Mouse (Mus musculus): Measurements from ENCODE around the gene Gm49387.

GRCm38 (mm10) chr14:31594693-31595092 lies 46.0 kb downstream of the Gm49387 start:
- TF ChIP-seq POLR2A (IDR thresholded peaks at IDR 0.05; ENCODE audit: borderline replicate concordance, low read depth, low read length) (no peak), CTCF (IDR thresholded peaks at IDR 0.05; ENCODE audit: low read depth, low read length) (no peak)
